Mouse (Mus musculus): ENCODE results near the gene Ppp3ca.

The Ppp3ca gene

DNA sequence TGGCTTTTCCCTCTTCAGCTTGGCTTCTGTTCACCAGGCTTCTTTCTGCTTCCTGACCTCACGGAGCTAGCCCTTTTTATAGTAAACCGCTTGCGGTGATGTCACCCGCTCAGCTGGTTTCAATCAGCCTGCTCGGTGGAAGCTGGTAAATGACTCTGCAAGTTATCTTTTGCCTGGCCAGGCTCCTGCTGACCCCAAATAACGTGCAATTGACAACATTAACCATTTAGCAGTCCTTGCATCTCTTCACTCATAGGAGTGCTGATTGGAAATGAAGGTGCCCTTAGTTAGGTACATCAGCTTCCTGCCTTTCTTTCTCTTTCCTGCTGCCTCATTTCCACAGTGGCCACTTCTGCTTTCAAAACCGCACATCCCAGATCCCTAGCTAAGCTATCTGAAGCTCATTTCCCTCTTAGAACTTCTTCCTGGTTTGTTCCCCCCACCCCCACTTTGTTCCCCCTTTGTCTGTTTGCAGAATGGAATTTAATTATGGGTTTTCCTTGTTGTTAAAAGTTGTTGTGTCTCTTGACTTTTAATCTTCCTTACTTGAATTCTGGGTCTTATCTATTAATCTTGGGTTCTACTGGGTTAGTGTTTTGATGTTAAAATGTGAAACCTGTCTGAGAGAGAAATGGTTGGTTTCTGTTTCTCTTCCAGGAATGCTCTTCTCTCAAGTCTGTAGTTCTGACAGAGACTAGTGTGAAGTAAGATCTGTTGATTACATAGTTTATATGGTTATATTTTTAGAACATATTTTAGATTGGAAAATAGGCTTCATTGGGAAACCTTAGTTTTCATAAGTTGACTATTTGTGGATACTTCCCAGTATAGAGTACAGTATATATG lies 55.6 kb downstream of the Ppp3ca start:
- peak; percentile 91 for DNase-seq

DNA sequence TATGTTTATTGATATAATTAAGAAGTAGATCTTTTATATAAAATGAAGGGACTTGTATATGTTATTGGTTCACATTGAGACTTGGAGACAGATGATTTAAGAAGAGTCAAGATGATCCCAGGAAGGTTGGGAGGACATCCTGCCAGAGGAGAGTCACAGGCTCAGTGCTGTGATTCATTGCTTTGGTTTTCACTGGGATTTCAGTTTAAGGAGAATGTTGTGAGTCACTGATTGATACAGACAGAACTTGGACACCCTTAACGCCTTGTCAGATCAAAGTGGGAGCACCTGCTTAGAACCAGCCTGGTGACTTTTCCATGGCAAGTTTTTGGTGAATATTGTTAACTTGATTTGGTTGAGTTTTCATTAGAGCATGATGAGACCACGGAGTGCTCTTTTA lies 58.0 kb downstream of the Ppp3ca start:
- DNase-seq = no peak

DNA sequence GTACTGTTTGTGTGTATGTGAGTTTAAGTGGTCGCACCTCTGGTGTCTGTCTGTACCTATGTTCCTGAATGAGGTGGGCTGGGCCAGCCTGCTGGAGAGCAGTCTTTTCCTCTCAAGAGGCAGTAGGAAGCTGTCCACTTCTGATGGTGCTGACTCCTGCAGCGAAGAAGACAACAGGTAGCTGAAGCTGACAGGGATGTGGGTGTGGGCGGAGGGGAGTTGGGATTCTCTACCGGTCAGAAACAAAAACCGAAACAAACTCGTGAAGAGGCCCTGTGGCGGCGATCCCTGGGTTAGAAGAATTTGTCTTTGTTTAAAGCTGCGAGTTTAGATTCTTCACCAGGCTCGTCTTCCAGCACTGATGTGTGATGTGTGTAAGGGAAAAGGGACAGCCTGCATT lies 60.1 kb downstream of the Ppp3ca start:
- DNase-seq = no peak

DNA sequence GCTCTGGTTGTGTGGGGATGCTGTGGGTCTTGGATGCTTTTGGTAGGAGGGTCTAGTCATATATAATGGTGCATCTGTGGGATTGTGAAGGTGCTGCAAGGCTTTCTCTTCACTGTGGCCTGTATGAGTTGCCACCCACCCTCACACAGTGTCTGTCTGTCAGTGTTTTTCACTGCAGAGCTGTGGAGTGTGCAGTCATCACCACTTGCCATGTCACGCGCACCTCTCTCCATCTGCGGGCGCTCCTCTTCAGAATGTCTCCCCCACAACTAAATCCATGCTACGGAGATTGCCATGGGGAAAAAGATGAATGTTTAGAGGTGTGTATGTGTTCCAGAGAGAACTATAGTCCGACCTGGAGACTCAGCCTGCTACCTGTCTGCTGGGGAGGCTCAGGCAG lies 61.7 kb downstream of the Ppp3ca start:
- DNase-seq = no peak

DNA sequence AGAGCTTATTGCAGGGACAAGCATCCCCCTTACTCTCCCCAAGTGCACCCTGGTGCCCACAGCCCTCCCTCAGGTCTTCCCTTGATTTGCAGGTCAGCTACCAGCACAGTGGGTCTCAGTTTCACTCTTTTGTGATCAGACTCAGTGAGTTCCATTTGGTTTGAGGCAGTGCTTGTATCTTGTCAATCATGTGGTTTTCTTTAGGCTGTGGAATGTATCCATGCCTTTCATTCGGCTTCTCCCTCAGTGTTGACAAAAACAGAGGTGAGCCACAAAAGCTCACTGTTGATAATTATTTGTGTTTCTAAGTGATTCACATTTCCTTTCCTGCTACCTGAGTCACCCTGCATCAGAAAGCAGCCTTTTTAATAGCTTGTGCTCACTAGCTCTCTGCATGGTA lies 66.1 kb downstream of the Ppp3ca start:
- DNase-seq = no peak

DNA sequence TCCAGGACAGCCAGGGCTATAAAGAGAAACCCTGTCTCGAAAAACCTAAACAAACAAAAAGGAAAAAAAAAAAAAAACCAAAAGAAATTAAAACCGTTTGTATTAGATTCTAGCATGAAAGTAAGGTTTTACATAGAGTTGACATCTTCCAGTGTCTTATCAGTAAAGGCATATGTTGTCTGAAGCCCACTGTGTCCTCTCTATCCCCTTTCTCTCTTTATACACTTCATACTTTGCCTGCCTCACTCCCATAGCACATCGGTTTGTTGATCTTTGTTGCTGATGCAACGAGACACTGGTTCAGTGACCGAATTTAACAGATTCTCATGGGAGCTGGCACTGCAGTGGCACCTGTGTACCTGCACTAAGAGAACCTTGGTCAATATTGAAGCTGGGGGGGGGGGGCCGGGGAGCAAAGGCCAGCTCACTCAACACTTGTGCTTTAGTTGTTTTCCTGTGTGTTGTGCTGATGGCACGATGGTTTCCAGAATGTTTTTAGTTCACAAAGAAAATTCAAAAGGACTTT lies 66.9 kb downstream of the Ppp3ca start:
- DNase-seq = no peak

DNA sequence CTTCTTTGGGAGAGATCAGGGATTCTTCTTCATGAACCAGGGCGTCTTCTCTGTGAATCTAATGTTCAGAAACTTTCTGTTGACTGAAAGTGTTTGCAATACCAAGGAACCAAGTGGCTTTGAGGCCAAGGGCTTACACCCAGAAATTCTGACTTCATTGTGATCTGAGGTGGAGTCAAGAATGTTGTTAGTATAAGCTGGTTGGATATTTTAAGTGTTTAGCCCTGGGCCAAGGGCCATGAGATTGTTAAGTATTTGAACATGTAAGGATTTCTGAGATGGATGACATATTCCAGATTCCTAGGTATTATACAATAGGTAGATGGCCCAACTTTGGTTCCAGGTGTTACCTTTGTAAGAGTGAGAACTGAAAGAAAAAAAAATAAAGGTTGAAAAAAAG lies 68.5 kb downstream of the Ppp3ca start:
- no peak for DNase-seq

DNA sequence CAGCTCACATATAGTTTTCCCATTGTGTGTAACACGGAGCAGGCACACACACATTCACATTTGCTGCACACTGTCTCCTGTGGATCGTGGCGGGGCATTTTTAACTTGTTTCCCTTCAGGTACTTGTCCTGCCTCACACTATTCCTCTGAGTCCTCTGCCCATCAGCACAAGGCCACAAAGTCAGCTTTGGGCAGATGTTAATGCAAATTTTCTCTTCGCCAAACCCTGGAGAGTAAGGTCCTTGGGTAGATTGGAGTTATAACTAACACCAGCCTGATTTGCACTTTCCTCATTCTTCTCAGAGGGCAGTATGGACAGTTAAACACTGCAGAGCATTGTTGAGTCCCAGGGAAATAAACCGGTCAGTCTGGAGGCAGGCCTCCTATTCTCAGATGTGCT lies 69.0 kb downstream of the Ppp3ca start:
- DNase-seq = no peak

DNA sequence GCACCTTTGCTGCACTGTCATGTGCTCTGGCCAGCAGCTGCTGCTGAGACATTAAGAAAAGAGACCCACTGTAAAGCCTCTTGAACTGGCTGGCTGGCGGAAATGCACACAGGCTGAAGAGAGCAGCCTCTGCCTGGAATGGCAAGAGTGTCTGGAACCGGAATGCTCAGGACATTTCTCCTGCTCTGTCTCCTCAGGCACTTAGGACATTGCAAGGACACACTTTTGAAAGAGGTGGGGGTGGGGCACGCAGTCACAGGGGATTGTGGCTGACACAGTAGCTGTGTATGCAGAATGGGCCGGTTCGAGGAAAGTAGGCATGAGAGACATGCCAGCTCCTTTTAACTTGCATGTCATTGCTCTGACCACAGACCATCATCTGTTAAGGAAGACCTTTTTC lies 71.7 kb downstream of the Ppp3ca start:
- DNase-seq = no peak

DNA sequence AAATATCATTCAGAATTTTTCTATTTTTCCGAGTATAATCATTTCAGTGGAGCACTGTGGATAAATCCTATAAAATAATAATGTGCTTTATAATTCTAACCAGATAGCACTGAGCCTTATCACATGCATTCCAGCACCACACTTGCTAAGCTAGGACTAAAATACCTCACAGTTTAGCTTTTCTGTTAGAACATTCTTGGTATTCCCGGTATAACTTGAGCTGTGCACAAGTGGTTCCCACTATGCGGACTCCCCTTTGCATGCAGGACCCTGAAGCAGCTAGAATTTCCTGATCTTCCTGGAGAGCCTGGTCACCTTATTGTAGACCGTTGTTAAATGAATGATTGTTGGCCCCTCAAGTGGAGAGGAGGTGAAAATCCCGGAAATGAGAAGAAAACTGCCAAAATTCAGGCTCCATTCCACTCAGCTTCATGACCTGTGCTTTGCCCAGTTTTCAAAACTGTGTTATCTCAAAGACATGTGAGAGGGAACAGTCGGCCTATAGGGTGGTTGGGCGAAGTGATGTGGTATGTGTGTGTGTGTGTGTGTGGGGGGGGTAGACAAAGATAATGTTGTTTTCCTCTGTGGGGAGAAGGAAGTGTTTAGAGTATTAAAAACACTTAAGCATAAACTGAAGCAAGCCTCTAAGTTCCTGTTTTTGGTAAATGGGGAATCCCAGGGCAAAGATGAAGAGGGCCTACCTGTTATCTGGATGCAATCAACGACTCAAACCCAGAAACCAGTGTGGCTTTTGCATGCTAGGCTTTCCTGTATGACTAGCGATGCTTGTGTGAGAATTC lies 72.5 kb downstream of the Ppp3ca start:
- DNase-seq = no peak

DNA sequence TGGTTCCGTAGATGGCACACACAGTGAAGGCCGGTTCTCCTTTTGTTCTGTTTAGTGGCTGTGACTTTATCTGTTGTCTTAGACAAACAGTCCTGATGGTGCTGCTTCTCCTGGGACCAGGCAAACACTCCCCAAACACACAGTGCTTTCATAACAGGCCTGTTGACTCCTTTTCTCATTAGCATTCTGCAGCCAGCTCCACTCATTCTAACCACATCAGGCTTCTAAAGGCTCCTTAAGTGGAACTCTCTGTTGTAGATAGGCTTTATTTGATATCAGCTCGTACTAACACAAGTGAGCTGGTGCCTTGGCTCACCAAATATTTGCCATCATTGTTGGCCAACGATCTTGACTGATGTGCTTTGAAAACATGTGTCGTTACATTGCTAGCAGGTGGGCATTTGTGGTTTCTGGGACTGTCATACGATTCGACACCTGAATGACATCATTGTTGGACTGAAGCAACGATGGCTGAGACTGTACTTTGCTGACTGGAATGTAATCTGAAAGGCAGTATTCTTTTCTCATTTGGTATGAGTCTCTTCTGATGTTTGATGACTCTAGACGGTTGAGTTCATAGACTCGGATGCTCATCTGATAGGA lies 74.5 kb downstream of the Ppp3ca start:
- DNase-seq = no peak

DNA sequence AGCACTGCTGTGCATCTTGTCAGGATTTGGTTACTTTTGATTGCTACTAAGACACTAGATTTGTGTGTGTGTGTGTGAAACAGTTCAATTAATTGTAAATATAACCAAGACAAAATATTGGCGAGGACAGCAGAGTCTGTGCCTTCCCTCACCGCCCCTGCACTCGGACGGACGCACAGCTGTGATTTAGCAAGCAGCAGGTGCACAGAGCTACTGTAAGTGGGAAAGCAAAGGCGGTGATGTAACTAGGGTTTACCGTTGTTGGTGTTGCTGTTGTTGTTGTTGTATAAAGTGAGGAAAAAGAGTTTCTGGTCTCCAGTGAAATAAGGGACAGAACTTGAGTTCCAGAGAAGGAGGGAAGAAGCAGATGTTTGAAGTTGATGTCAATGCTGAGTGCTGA lies 75.5 kb downstream of the Ppp3ca start:
- no peak for DNase-seq

DNA sequence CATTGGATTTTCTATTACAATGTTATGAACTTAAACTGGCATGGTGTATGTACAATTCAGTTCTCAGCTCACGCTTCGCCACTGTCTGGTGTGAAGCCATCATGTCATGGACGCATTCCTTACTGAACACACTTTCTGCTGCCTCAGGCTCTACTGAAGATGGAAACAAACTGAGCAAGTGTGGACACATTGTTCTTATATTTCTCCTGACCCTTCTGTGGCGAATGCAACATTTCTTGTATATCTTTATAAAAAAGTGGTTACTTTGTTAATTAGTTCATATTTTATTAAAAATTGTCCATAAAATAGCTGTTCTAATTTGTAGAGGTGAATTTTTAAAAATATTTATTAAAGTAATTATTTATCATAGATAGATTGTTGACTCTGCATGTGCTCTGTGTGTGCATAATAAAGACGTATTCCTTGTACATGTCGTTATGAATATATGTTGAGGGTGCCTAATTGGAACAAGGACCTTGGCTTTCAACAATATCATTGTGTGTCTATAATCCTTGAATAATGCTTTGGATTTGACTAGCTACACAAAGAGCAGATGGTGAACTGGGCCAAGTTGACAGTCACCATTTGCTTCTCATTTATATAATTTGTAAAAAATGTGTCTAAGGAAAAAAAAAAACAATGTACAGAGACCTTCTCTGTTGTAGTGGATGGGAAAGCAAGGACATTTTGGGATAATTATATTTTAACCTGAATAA lies 79.0 kb downstream of the Ppp3ca start:
- DNase-seq = peak; percentile 52

DNA sequence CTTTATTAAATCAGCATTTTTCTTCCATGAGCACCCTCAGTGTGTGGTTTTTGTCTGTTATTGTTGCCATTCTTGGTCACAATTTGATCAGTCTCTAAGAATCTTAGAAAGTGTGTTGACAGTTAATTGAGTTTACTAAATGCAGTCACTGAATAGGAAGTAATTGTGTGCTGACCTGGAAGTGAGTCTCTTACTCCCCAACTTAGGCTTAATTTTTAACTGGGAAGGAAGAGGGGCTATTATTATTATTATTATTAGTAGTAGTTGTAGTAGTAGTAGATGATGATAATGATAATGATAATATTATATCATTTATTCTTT lies 79.5 kb downstream of the Ppp3ca start:
- no peak for DNase-seq

DNA sequence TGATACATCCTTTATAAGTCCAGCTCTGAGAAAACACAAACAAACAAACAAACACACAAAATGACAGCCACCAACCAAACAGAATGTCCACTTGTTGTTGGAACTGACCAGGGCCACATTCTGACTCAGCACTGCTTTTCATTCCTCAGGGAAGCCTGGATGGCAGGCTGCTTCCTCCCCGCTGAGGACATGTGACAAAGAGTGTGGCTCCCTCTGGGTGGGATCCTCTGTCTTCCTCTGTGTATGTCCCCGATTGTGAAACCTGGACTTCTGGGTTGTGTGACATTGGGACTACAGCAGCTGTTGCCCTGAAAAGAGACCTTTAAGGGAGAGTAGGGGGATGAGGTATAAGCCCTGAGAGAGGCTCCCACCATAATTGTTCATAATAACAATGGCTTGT lies 80.0 kb downstream of the Ppp3ca start:
- DNase-seq = no peak

DNA sequence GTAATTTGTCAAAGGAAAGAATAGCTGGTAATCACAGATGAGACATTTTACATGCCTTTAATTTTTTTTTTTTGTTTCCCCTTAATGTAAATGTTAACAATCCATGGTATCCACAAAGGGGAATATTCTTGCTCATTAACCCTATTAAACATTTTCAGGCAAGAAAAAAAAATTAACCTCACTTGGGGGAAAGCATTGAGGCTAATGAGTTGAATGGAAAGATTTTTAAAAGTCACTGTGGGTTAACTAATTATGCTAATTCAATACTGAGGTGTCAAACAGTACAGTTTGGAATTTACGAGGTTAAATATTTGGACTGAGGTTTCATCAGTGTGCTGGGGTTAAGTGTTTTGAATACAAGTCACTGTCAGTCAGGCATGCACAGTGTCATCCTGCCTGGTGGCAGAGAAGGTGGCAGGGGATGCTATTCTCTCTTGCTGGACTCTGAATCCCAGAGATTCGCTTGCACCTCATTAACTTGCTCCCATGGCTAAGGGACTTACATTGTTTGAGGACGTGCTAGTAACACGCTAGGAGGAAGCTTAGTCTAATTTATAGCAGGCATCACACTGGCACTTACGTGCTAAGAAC lies 82.3 kb downstream of the Ppp3ca start:
- no peak for DNase-seq

DNA sequence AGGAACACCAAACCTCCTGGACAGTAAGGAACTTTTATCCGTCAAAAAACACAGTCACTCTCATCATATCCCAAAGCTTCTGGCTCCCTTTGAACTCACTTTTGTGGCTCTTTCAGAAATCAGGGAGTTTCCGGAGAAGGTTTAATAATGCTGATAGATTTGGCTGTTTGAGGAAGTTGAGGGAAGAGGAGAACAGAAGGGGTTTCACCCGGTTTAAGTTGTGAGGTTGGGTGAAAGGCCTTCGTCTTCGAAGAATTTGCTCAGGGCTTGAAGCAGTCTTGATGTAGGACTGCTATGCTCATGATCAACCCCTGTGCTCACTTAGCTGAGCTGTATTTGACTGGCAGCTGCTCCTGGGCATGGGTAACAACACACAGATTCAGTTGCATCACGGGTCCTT lies 86.2 kb downstream of the Ppp3ca start:
- DNase-seq = no peak

DNA sequence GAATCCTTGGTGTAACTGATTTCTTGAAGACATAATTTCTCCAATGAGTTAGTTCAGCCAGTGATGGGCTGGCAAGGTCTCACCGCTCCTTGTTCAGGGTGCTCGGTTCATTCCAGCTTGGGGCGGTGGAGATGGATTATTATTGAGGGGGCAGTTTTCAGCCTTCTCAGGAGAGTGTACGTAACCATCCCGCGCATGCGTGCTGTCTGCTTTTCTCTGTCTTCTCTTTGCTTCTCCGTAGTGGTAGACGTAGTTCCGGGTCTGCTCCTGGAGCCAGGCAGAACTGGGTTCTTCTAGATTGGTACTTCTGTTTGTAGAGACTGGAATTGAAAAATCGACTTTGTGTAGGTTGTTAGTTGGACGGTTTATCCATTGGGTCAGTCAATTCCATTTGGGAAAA lies 89.5 kb downstream of the Ppp3ca start:
- no peak for DNase-seq

DNA sequence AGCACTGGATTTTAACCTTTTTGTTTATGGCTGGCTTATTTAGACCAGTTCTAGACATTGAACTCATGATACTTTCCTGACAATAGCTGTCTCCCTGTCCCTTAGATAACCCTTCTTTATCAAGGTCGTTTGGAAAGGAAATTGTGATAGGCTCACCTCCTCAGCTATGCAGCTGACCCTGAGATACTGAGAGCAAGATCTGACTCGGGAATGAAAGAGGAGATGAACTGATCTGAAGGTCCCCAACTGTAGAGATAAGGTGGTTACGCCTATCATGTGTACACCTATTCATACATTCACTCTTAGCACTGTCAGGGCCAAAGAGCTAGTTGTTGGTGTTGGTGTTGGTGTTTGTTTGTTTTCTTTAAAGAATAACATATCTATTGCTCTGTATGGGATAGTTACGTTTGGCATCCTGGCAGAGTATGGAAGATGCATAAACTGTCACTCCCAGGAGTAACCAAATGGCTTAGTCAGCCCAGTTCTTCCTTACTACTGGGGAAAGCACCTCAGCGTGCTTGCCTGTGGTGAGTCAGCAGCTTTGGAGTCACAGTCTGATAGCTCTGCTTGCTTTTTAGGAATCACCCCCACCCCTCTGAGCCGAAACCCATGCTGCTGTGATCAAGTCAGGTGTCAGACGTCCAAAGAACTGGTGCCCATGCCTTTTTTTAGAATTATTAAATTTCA lies 91.5 kb downstream of the Ppp3ca start:
- no peak for DNase-seq

DNA sequence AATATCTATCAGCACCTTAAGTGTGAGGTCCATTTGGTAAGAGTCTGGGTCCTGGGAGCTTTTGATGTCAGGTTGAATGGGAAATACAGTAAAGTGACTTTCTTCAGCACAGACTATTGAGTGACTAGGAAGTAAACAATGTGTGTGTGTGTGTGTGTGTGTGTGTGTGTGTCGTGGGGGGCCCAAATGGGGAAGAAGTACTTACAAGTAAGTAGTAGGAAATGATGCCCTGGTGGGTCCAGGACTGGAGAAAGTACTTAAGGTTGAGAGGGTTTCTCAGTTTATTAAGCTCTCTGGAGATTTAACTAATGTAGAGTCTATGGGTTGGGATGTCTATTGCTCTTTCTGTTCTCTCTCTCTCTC lies 92.0 kb downstream of the Ppp3ca start:
- no peak for DNase-seq

DNA sequence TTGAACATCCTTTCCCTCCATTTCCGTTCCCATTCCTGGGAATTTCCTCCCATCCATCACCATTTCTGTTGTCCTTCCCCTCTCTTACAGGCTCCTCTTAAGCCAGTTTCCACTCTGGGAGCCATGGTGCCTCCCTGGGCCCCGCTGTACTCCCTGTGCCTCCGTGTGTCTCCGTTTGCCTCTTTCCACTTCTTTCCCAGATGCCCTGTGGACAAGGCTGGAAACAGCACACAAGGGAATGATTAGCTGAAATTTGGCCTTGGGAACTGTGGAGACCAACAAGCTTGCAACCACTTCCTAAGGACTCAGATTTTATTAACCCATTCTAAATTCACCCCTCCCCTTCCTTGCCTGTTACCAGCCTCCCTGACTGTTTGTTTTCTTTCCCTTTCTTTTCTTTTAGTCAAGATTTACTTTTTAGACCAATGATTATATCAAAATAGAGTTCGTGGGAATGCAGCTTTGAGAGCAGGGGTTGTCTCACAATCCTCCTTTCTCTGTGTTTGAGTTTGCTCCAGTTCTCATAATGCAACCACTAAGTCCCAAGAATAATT lies 93.9 kb downstream of the Ppp3ca start:
- DNase-seq = no peak

DNA sequence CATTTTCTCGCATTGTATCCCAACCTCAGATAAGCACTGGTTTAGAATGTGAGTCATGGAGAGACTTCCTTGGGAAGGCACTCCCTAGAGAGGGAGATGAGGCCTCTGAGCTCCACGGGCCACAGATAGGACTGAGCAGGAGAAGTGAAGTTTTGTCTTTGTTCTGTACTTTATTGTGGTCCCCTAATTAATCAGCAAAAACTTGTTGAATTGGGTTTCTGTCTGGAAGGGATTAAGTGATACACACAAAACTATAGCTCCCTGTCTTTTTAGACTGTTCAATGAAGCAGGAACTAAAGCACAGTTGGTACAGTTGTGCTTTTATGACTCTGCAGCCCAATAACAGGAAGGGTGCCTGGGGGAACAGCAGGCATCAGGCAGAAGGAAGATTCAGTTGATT lies 95.6 kb downstream of the Ppp3ca start:
- DNase-seq = no peak

Measured in cerebellum, adult 9-11 months (tissue).